Mouse (Mus musculus): ENCODE data around the gene Gm10591.
"Not testable (repeated sequence)": the region's sequence is repeated elsewhere in the genome, so short reads cannot be mapped to it uniquely, and the experiment has no call there.

Gm10591 gene

GRCm38 (mm10) chr4:42611895-42612294, at the start of gene Gm10591:
Gene Gm10591 (plus strand): TSS chr4:42612195.
- DNase-seq = not testable (repeated sequence)

GRCm38 (mm10) chr4:42629419-42629818, 17.4 kb downstream of the Gm10591 start, which contains the start of gene Gm2564:
Gene Gm2564 (plus strand): TSS chr4:42629719.
- not testable (repeated sequence) for DNase-seq

DNA sequence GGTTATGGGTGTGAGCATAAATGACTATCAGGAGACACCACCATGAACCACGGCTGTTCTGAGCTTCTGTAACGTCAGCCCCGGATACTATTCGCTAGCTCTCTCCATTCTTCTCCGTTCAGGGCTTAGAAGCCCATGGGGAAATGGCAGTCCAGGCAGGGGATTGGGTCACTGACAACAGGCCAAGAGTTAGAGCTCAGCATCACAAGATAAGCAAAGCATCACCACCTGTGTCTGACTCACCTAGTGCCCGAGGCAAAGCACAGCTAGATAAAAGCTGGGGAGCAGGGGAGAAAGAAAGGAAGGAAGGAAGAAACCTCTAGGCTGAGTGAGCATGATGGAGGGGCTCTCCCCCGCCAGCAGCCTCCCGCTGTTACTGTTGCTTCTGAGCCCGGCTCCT, 43.0 kb downstream of the Gm10591 start, which contains the start of gene Ccl27b:
Ccl27b (plus strand) TSS at position 301 of the 400 bp plus-strand sequence.
- DNase-seq = not testable (repeated sequence)

- not testable (repeated sequence) for DNase-seq
Observed at GRCm38 (mm10) chr4:42661793-42662192, 49.8 kb downstream of the Gm10591 start, which contains the start of gene Il11ra2. Gene Il11ra2 (minus strand): TSS chr4:42661893.
